Mouse (Mus musculus) layer of hippocampus, postnatal 25 days (tissue): ENCODE measurements around the gene Plvap. TPM values are rescaled to one million over a fixed set of nuclear protein-coding genes. Genes with fewer than 3 reads are reported as not detected.
A peak's percentile ranks its signal among the peaks of the same experiment; 100 is the strongest.

Source experiments
- DNase-seq, 2 experiments: peaks; one replicate each; pipeline ENCODE4 v3.0.0; 2022; ENCODE audit warnings: mixed read lengths in 2 of 2, low spot score in 1 of 2; ENCODE audit errors: extremely low spot score in 1 of 2
- total RNA-seq, 2 experiments: library from RNA; stranded (reverse); gene quantifications; 2 replicates each; pipeline ENCODE4 v1.2.3; 2021

The Plvap gene
- total RNA-seq, 2 experiments from 2014 or later, result 6.1 to 6.7 TPM

DNA sequence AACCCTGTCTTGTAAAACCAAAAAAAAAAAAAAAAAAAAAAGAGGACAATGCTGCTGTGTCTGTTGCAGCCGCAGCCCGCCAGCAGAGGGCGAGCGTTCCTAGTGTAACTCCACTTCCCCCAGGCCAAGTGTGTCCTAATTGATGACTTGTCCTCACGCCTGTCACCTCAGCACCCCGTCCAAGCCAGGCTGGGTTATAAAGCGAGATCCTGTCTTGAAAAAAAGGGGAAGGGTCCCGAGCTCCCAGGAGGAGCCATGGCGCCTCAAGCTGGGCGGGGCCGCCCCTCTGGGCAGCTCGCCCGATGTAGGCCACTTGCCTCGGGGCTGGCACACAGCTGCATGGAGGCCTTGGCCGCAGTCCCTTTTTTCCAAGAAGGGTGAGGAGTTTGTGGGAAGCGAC, 16.5 kb downstream of the Plvap start:
- peak; percentile 68 to 82 for DNase-seq

DNA sequence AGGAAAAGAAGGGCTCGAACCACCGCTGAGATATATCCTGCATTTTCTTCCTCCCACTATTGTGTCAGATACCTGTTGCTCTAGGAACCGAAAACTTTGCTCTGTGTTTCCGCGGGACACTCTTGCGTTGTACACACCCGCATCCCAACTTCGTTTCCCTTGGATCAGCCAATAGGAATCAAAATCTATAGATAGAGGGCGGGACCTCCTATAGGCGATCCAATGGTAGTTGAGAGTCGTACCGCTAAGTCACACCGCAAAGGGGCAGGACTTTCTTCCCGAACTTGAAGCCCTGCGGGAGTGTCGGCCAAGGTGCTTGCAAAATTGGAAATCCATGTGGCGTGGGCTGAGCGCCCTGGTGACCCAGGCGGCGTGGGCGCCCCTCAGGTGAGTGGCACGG, 23.1 kb downstream of the Plvap start:
- peak; percentile 65 to 76 for DNase-seq

DNA sequence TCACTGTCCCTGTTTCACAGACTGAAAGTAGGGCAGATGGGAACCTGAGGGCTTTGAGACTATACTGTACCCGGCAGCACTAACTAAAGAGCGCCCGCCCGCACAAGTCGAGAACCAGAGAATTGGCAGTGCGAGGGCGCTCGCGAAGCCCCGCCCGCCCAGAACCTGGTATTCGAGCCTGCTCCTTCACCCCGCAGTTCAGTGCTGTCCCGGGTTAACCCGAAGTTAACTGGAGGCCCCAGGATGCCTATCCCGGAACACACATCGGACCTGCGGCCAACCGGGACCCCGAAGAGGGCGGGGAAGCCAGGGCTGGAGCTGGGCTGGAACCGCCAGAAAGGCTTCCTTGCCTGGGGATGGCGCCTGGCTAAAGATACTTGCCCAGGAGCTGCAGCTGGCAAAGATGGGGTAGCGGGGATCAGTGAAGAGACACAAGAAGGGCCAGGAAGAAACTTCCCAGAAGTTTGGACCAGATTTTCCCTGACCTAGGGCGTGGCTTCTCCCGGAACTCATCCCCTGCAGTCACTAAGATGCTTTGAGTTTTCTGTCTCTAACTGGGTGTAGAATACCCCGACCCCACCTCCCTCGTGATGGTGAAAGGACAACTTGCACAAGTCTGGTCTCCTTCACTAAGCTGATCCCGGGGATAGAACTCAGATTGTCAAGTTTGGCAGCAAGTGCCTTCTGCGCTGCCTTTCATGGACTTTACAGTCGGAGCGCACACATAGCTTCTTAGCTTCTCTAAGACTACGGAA, 23.7 kb downstream of the Plvap start, which contains the start of gene Gtpbp3:
Gtpbp3 (plus strand) TSS at position 413 of the 755 bp plus-strand sequence.
- DNase-seq, result peak; percentile 56 to 65

DNA sequence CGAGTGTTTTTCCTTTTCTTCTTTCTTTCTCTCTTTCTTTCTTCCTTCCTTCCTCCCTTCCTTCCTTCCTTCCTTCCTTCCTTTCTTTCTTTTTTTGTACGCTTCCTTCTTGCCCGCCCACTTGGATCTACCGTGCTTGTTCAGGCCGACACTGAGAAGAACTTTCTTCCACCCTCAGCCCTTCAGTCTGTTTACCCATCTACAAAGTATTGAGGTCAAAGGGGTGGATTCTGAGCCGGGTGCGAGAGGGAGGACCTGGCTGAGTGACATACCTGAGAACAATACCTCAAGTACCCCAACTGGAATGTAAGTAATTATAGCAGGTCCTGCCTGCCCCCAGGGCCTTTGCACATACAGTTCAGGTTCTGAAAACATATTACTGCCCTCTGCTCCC, 25.4 kb downstream of the Plvap start:
- DNase-seq, result no peak

DNA sequence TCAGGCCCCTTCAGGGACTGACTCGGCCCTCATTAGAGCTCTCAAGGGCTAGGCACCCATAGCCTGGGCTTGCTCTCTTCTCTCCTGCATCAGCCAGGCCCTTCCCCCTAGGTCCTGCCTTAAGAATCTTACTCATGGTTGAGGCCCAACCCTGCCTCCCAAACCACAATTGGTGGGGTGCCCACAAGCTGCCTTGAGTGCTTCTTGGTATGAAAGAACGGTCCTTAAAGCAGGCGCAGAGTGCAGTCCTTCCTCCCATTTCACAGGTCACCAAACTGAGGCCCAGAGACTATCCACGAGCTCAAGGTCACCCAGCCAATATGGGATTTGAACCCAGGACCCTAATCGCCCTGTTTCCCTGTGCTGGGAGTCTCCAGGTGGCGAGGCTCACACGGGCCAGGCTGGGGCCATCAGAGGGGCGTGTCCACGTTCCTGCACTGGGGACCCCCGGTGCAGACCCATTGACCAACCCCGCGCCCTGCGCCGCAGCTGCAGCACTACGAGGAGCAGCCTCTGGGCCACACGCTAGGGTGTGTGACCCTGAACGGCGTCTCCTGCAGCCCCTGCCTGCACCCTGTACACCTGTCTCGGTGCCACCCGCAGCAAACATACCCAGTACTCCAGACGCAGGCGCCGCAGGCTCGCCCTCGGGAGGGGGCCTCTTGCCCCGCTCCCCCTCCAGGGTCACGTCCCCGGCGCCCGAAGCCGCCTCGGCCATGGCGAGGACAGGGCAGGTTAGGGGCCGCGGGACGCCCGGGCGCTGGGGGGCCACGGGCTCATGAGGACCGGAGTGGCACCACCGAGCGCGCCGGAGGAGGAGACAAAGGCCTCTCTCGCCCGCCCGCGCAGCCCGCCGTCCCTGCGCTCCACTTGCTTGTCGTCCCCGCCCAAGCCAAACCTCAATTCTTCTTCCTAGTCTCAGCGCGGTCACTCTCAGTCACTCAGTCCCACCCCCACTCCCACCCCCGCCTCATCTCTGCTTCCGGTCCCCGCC, 26.1 kb downstream of the Plvap start, which contains the start of gene Ano8:
Ano8 (minus strand) TSS at position 822 of the 994 bp plus-strand sequence.
- peak; percentile 67 to 75 for DNase-seq

DNA sequence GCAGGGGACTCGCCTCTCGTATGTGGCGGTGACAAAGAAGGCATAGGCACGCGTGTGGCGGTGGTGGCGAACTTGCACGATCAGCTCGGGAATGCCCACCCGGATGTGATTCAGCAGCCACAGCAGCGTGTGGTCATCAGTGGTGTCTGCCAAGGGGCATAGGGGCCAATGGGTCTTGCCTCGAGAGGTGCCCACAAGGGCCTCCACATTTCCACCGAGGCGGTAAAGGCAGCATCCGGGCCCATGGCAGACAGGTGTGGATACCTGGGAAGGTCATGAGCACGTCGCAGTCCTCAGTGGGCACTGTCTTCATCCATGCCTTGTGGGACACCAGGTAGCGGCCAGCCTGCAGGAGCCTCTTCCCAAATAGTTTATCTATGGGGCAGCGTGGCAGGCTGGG, 26.8 kb downstream of the Plvap start:
- DNase-seq, result no peak

DNA sequence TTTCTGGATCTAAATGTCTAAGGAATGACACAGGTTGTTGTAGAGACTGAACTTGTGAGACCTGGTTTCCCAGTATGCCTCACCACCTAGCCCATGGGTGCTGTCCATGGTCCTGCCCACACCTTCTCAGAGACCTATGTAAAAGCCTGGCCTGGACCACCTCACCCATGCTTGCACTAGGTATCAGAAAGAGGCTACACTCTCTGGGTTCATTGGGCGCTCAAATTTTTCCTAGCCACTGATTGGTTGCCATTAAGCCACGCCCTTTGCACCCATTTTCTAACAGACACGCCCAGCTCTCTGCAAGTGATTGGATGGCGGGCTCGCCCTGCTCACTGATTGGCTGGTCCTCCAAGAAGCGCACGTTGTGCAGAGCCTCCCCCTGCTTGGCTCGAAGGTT, 27.6 kb downstream of the Plvap start:
- no peak for DNase-seq

DNA sequence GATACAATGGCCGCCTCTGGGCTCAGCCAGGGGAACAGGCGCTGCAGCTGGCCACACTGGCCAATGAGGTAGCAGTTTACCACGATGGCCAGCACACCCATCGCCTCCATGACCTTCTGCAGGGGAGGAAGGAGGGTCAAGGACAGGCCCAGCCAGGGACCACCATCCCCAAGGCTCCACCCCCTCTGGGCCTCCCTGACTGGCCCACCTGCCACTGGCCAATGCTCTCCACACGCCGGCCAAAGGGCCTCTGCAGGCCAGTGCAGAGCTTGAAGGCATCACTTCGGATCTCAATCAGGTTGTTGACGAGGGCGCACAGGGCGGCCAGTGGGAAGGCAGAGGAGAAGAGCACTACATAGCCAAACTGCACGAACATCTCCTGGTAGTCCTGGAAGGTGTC, 32.6 kb downstream of the Plvap start:
- DNase-seq, result no peak

DNA sequence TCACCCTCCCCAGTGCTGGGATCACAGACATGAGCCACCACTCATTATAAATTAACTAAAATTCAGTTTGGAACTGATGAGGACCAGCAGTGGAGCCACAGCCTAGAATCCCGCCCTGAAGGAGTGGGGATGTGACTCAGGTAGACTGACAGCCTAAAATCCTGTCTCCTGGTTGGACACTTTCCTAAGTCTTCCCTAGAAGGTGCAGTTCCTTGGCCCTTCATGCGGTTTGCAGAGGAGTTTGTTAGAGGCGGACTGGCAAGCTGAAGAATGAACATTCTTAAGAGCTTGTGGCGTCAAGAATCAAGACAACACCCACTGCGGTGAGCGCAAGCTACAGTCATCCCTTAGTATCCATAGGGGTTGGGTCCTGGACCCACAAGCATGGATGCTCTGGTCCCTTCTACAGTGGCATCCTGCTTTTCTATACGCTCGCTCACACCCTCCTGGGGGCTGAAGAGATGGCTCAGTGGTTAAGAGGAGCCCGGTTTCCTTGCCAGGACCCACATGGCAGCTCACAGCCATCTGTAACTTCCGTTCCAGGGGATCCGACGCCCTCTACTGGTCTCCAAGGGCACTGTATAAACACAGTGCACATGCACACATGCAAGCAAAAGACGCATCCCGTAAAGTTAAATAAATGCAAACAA, 34.2 kb downstream of the Plvap start:
- DNase-seq, result no peak

DNA sequence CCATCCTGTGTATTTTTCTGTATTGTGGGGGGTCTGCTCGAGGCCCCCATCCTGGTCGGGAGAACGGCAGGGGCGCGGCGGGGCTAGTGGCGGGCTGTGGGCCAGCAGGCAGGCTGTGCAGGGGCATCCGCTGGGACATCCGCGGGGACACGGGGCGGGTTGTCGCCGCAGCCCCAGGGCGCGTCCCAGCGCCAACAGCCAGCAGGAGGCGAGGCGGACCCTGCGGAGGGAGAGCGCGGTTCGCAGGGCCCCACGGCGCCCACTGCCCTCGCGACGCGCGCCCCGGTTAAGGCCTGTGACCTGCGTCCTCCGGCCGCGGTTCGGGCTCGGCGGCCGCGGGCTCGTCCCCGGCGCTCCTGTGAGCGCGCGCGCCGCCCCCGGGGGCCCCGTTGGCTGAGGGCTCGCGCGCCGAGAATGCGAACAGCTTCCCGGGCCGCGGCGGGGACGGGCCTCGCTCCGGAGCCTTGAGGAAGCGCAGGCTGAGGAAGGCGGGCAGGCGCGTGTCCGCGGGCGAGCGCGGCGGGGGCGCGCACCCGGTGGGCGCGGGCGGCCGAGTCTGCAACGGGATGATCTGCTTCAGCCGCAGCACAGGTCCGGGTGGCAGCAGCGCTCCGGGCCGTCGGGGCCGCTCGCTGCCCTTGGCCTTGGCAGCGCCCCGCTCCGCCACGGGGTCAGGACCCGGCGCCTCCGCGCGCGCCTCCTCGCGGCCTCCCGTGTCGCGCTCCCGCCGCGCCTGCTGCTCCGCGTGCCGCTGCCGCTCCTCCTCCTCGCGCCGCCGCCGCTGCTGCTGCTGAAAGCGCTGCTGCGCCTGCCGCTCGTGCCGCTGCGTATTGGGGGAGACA, 35.2 kb downstream of the Plvap start:
- DNase-seq, result peak; percentile 66 to 75

DNA sequence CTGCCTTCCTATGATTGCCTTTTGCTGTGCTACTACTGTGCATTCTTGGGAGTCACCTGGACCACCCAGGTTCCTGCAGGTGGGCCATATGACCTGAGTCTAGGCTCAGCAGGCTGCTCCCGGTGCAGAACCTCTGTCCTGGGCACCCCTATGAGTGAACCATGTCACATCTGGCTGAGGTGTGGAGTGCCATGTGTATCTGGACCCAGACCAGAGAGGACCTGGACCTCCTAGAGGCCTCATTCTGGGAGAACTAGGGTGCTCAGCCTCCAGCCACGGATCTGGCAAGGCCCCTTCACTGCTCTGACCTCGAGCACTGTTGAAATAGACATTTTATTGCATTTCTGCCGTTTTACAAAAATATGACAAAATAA, 35.9 kb downstream of the Plvap start:
- no peak for DNase-seq

DNA sequence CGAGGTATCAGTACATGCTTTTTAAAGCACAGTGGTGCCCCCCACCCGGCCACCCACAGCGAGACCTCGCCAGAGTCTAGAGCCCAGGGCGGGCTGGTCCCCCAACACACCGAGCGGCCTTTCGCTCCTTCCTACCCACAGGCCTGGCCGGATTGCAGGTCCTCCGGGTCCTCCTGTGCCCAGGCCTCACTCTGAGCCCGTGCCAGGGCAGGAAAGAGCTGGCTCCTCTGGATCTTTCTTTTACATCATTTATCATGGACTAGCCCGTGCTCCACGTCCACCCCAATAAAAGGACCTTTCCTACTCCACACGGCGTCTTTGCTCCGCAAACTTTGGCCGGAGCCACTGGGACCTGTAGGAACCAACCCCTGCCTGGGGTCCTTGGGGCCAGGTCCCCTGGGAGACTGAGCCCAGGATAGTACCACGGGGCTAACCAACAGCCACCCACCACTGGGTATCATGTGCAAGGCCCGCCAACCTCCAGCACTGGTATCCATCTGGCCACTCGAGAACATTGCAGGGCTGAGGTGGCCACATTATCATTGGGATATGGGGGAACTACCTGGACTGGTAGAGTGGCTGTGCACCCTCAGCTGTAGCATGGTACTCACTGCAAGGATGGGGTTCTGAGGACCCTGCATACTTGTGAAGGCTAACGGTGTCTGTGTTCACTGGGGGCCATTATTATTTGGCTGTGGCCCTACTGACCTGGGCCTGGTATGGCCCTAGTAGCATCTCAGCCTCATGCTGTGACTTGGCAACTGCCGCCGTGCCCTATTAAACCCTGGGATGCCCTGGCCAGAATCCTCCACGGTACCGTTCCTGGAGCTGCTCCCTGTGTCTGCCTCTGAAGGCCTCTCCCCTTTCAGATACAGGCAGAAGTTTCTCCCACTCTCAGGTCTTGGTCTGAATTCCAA, 36.5 kb downstream of the Plvap start:
- DNase-seq, result no peak

DNA sequence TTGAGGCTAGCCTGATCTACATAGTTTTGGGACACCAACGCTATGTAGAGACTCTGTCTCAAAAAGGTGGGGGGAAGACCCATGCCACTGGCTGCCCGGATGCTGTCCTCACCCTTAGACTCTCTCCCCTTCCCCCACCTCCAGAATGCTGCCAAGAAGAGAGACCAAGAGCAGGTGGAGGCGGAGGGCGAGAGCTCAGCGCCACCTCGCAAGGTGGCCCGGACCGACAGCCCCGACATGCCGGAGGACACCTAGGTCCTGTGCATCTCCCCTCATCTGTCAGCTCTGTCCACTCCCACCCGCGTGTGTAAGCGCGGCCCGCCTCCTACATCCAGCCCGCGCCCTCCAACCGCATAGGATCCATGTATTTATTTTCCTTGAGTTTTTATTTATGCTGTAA, 37.2 kb downstream of the Plvap start:
- no peak for DNase-seq

DNA sequence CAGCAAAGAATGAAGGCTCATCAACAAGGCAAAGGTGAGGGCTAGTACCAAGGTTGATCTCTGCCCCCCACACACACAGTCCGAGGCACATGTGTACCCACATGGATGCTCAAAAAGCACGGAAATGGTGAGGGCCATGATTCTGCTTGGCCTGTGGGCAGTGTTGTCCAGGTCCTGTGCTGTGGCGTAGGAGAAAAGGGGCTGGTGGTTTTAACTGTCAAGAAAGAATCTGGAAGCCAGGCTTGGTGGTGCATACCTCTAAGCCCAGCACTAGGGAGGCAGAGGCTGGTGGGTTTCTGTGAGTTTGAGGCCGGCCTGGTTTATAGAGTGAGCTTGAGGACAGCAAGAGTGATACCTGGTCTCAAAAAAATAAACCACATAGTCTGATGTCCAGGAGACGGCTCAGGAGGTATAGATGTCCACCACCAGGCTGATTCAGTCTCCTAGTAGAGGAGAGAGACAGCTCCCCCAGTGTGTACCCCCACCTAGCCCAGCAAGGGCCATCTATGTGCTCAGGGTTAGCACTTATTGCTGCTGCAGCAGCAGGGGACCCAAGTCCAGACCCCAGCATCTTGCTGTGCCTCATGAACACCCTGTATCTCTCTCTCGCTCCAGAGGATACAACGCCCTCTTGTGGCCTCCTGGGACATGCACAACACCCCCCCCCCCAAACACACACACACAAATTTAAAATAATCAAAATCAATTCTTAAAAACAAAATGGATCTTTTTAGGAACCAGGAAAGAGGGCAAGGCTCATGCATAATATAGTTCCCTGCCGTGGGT, 38.8 kb downstream of the Plvap start:
- DNase-seq, result no peak

DNA sequence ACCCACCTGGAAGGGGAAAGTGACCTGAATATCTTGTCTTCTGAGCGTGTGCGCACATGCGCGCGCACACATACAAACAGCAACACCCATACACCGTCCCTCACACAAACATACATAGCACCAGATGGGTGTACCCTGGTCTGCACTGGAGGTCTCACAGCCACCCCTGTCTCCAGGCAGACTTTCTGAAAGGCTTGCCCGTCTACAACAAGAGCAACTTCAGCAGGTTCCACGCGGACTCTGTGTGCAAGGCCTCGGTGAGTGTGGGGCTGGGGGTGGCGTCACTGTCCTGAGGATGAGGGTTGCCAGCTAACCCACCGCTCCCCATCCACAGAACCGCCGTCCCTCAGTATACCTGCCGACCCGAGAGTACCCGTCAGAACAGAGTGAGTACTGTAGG, 39.7 kb downstream of the Plvap start:
- no peak for DNase-seq

DNA sequence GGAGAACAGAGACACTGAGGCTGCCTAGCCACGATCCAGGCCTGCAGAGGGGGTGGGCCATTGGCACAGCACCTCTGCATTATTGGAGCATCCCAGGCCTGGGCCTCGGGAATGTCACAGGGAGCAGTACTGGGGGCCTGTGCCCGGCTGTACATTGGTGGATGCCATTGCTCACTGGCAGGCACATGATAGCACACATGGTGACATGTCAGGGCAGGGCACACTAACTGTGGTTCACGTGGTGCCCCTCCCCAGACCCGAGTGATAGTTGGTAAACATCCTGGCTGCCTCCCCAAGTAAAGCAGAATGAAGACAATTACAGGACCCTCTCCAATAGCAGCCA, 40.7 kb downstream of the Plvap start:
- DNase-seq, result no peak

DNA sequence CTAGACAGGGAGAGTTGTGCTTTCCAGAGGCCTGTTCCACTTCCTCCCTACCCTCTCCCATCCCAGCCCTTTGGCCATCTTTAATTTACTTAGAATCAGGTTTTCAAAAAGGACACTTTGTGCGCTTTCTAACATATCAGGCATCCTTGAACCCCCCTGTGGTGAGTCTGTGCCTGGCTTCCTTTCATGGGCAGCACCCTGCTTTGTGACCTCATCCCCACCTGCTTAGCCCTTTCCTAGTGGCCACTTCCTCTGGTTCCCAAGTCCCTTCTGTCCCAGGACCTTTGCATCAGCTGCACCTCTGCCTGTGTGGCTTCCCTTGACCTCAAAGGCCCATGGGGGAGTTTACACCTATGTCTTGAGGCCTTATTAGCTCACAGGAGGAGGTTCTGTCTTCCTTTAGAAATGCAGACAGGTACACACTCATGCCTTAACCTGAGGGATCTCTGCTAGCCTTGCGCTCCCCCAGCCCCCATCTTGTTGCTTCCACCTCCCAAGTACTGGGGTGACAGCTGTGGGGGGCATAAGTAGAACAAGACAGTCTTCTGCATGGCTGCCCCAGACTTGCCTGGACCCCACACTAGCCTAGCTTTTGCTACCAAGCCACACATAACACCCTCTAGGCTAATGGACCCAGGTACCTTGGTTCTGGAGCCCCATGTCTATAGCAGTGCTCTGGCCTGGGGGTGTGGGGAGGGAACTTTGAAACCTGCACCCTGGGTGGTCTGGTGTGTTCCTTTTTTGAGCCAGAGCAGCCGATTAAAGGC, 41.2 kb downstream of the Plvap start:
- no peak for DNase-seq

DNA sequence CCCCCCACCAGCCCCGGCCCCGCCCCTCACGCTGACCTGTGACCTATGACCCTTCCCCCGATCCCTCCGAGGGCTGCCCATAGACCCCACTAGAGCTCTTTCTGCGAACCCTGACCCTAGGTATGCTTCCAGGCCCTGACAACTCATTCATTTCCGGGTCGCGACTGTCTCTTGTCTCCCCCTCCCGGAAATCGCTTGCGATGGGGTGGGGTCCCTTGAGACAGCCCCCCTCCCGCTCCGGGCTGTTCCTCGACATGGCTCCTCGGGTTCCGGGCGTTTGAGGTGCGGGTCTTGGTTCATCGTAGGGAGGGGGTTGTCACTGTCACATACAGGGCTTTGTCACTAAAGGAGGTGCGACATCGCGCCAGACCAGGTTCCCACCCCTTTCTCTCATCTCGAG, 42.1 kb downstream of the Plvap start:
- no peak for DNase-seq
